Mouse (Mus musculus) lung, postnatal 0 days (tissue): ENCODE results near the gene Popdc3.
"Not testable (repeated sequence)": the region's sequence is repeated elsewhere in the genome, so short reads cannot be mapped to it uniquely, and the experiment has no call there.

Experiments used
- CTCF ChIP-seq: IDR thresholded peaks from 2 replicates; pipeline ENCODE4 v1.5.1; 2016; ENCODE audit warnings: antibody characterized with exemption, mild to moderate bottlenecking
- EP300 ChIP-seq: IDR thresholded peaks from 2 replicates; pipeline ENCODE4 v1.6.1; 2016; ENCODE audit warnings: antibody characterized with exemption, mild to moderate bottlenecking, control low read depth

DNA sequence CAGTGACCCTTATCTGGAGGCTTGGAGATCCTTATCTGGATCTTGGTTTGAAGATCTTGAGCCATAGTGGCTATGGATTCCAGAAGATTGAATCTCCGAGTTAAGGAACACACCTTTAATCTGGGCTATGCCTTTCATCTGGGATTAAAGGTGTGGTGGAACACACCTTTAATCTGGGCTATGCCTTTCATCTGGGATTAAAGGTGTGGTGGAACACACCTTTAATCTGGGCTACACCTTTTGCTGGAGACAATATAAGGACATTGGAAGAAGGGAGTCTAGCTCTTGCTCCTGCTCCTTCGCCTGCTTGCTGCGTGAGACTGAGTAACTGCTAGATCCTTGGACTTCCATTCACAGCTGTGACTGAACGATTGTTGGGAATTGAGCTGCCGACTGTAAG, at the start of gene Popdc3:
- TF ChIP-seq EP300, CTCF: not testable (repeated sequence)
